Mouse (Mus musculus) erythroblast, embryonic 14.5 days (primary cell): Measurements from ENCODE around the gene Itgb1.

Experiments used
- GATA1 ChIP-seq: IDR thresholded peaks from 2 replicates; pipeline ENCODE4 v1.6.1; 2012; ENCODE audit warnings: low read length, inconsistent platforms, mixed read lengths
- TAL1 ChIP-seq: IDR thresholded peaks from 3 replicates; pipeline ENCODE4 v1.6.1; 2012; ENCODE audit warnings: low read length, inconsistent platforms, mixed read lengths

DNA sequence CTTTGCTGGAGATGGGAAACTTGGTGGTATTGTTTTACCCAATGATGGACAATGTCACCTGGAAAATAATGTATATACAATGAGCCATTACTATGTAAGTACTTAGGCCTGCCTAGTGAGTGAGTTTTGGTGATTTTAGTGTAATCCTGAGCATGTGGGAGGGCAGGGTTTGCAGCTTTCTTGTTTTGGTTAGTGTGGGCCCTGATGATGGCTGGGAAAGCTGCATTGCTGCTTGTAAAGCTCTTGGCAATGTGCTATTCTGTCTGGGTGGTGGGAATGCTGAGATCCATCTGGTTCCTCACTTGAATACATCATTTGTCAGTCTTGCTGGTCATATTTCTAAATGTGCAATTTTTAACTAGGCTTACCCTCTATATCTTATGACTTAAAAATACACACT lies 30.7 kb downstream of the Itgb1 start:
- no peak for TF ChIP-seq GATA1
- no peak for TF ChIP-seq TAL1
